Mouse (Mus musculus): ENCODE data around the gene Prrt1. TPM values are rescaled to one million over a fixed set of nuclear protein-coding genes. Genes with fewer than 3 reads are reported as not detected.

Prrt1 gene
- polyA plus RNA-seq, 1 experiment from 2014 or later = 0.39 TPM

GRCm38 (mm10) chr17:34659181-34659896, 30.0 kb downstream of the Prrt1 start:
- Histone ChIP-seq H3K9ac (ENCODE audit: low read length) (no peak overlapping the region), H3K27me3 (ENCODE audit: control insufficient read depth, insufficient read depth, low read length) (peaks cover 17% of the 10 kb centered on the region), H3K27ac (replicated peaks in 1 of 2; ENCODE audit: control insufficient read depth in 1 of 2, insufficient read depth in 1 of 2, low read depth in 2 of 2, low read length in 2 of 2) (no peak overlapping the region), H3K4me3 (ENCODE audit: control insufficient read depth in 1 of 2, insufficient read depth in 1 of 2, low read depth in 1 of 2, low read length in 2 of 2) (no peak overlapping the region), H3K9me3 (ENCODE audit: control insufficient read depth, low read length) (no peaks in the 10 kb centered on the region), H3K4me1 (ENCODE audit: control insufficient read depth in 2 of 2, insufficient read depth in 2 of 2, low read length in 2 of 2) (peaks cover 26 to 36% of the 10 kb centered on the region in 2 experiments), H3K36me3 (ENCODE audit: control insufficient read depth, insufficient read depth, low read length) (0 out of 2 replicates have a peak, but pooled peaks cover 2% of the 10 kb centered on the region), H3K4me2 (ENCODE audit: low read length) (no peak overlapping the region)
- 41% methylated on average over 12 of the region's 12 CpGs for WGBS
- no peak for ATAC-seq (ENCODE audit: insufficient number of reproducible peaks, insufficient read depth, low FRiP score, low read depth)

- H3K27me3 ChIP-seq (ENCODE audit: control insufficient read depth, insufficient read depth, low read length) = peaks cover 17% of the 10 kb centered on the region
- H3K4me2 ChIP-seq (ENCODE audit: low read length) = no peak overlapping the region
- no peak for ATAC-seq (ENCODE audit: insufficient number of reproducible peaks, insufficient read depth, low FRiP score, low read depth)
- no peak overlapping the region for H3K9ac ChIP-seq (ENCODE audit: low read length)
- WGBS = 48% methylated on average over 3 of the region's 3 CpGs
- H3K4me1 ChIP-seq (ENCODE audit: control insufficient read depth in 2 of 2, insufficient read depth in 2 of 2, low read length in 2 of 2) = peaks cover 26 to 31% of the 10 kb centered on the region in 2 experiments
- H3K27ac ChIP-seq (replicated peaks in 1 of 2; ENCODE audit: control insufficient read depth in 1 of 2, insufficient read depth in 1 of 2, low read depth in 2 of 2, low read length in 2 of 2) = no peak overlapping the region
- H3K36me3 ChIP-seq (ENCODE audit: control insufficient read depth, insufficient read depth, low read length) = no peaks in the 10 kb centered on the region
- H3K9me3 ChIP-seq (ENCODE audit: control insufficient read depth, low read length) = no peaks in the 10 kb centered on the region
- H3K4me3 ChIP-seq (ENCODE audit: control insufficient read depth in 1 of 2, insufficient read depth in 1 of 2, low read depth in 1 of 2, low read length in 2 of 2) = no peak overlapping the region
Observed at GRCm38 (mm10) chr17:34659897-34660214, 30.5 kb downstream of the Prrt1 start.

GRCm38 (mm10) chr17:34660259-34660820, 31.0 kb downstream of the Prrt1 start:
- Histone ChIP-seq H3K9ac (ENCODE audit: low read length) (peak overlapping the region; percentile 45; the same call in 1 of the 2 replicates), H3K4me2 (ENCODE audit: low read length) (peak overlapping the region; percentile 48), H3K36me3 (ENCODE audit: control insufficient read depth, insufficient read depth, low read length) (no peaks in the 10 kb centered on the region), H3K4me1 (ENCODE audit: control insufficient read depth in 2 of 2, insufficient read depth in 2 of 2, low read length in 2 of 2) (peaks cover 22 to 26% of the 10 kb centered on the region in 2 experiments), H3K4me3 (ENCODE audit: control insufficient read depth in 1 of 2, insufficient read depth in 1 of 2, low read depth in 1 of 2, low read length in 2 of 2) (peak overlapping the region; percentile 0 to 19; a peak in 3 of 4 replicates), H3K9me3 (ENCODE audit: control insufficient read depth, low read length) (no peaks in the 10 kb centered on the region), H3K27ac (replicated peaks in 1 of 2; ENCODE audit: control insufficient read depth in 1 of 2, insufficient read depth in 1 of 2, low read depth in 2 of 2, low read length in 2 of 2) (0 out of 4 replicates have a peak overlapping the region, but pooled peaks of 1 of the 2 experiments have one; percentile 14), H3K27me3 (ENCODE audit: control insufficient read depth, insufficient read depth, low read length) (peaks cover 17% of the 10 kb centered on the region)
- 33% methylated on average over 11 of the region's 11 CpGs for WGBS
- no peak for ATAC-seq (ENCODE audit: insufficient number of reproducible peaks, insufficient read depth, low FRiP score, low read depth)

- WGBS = 3% methylated on average over 19 of the region's 19 CpGs
- Histone ChIP-seq H3K9me3 (ENCODE audit: control insufficient read depth, low read length) (no peaks in the 10 kb centered on the region), H3K4me2 (ENCODE audit: low read length) (peak overlapping the region; percentile 48), H3K36me3 (ENCODE audit: control insufficient read depth, insufficient read depth, low read length) (no peaks in the 10 kb centered on the region), H3K4me3 (ENCODE audit: control insufficient read depth in 1 of 2, insufficient read depth in 1 of 2, low read depth in 1 of 2, low read length in 2 of 2) (peak overlapping the region; percentile 0 to 19), H3K27me3 (ENCODE audit: control insufficient read depth, insufficient read depth, low read length) (peaks cover 17% of the 10 kb centered on the region), H3K4me1 (ENCODE audit: control insufficient read depth in 2 of 2, insufficient read depth in 2 of 2, low read length in 2 of 2) (peaks cover 16 to 18% of the 10 kb centered on the region in 2 experiments), H3K27ac (replicated peaks in 1 of 2; ENCODE audit: control insufficient read depth in 1 of 2, insufficient read depth in 1 of 2, low read depth in 2 of 2, low read length in 2 of 2) (peak overlapping the region in 1 of 2 experiments; percentile 20; a peak in 1 of 4 replicates), H3K9ac (ENCODE audit: low read length) (peak overlapping the region; percentile 45; the same call in 1 of the 2 replicates)
- ATAC-seq (ENCODE audit: insufficient number of reproducible peaks, insufficient read depth, low FRiP score, low read depth) = no peak
Observed at GRCm38 (mm10) chr17:34661121-34661591, 31.8 kb downstream of the Prrt1 start.

GRCm38 (mm10) chr17:34662468-34662867, 33.1 kb downstream of the Prrt1 start:
- no peak overlapping the region for H3K27ac ChIP-seq (replicated peaks in 1 of 2; ENCODE audit: control insufficient read depth in 1 of 2, insufficient read depth in 1 of 2, low read depth in 2 of 2, low read length in 2 of 2)
- H3K4me3 ChIP-seq (ENCODE audit: control insufficient read depth in 1 of 2, insufficient read depth in 1 of 2, low read depth in 1 of 2, low read length in 2 of 2) = no peak overlapping the region
- no peak for ATAC-seq (ENCODE audit: insufficient number of reproducible peaks, insufficient read depth, low FRiP score, low read depth)
- H3K4me2 ChIP-seq (ENCODE audit: low read length) = no peak overlapping the region
- H3K4me1 ChIP-seq (ENCODE audit: control insufficient read depth in 2 of 2, insufficient read depth in 2 of 2, low read length in 2 of 2) = peaks cover 13 to 14% of the 10 kb centered on the region in 2 experiments
- no peaks in the 10 kb centered on the region for H3K36me3 ChIP-seq (ENCODE audit: control insufficient read depth, insufficient read depth, low read length)
- H3K9me3 ChIP-seq (ENCODE audit: control insufficient read depth, low read length) = no peaks in the 10 kb centered on the region
- H3K27me3 ChIP-seq (ENCODE audit: control insufficient read depth, insufficient read depth, low read length) = peaks cover 20% of the 10 kb centered on the region
- 58% methylated on average over 1 of the region's 1 CpGs for WGBS
- no peak overlapping the region for H3K9ac ChIP-seq (ENCODE audit: low read length)

- no peaks in the 10 kb centered on the region for H3K9me3 ChIP-seq (ENCODE audit: control insufficient read depth, low read length)
- 78% methylated on average over 8 of the region's 8 CpGs for WGBS
- H3K4me2 ChIP-seq (ENCODE audit: low read length) = no peak overlapping the region
- no peaks in the 10 kb centered on the region for H3K36me3 ChIP-seq (ENCODE audit: control insufficient read depth, insufficient read depth, low read length)
- no peak overlapping the region for H3K27ac ChIP-seq (replicated peaks in 1 of 2; ENCODE audit: control insufficient read depth in 1 of 2, insufficient read depth in 1 of 2, low read depth in 2 of 2, low read length in 2 of 2)
- ATAC-seq (ENCODE audit: insufficient number of reproducible peaks, insufficient read depth, low FRiP score, low read depth) = no peak
- H3K9ac ChIP-seq (ENCODE audit: low read length) = no peak overlapping the region
- H3K27me3 ChIP-seq (ENCODE audit: control insufficient read depth, insufficient read depth, low read length) = peaks cover 21% of the 10 kb centered on the region
- H3K4me3 ChIP-seq (ENCODE audit: control insufficient read depth in 1 of 2, insufficient read depth in 1 of 2, low read depth in 1 of 2, low read length in 2 of 2) = no peak overlapping the region
- H3K4me1 ChIP-seq (ENCODE audit: control insufficient read depth in 2 of 2, insufficient read depth in 2 of 2, low read length in 2 of 2) = peaks cover 13 to 14% of the 10 kb centered on the region in 2 experiments
Observed at GRCm38 (mm10) chr17:34662978-34663377, 33.6 kb downstream of the Prrt1 start.

- H3K36me3 ChIP-seq (ENCODE audit: control insufficient read depth, insufficient read depth, low read length) = no peaks in the 10 kb centered on the region
- H3K4me2 ChIP-seq (ENCODE audit: low read length) = no peak overlapping the region
- WGBS = 34% methylated on average over 1 of the region's 1 CpGs
- ATAC-seq (ENCODE audit: insufficient number of reproducible peaks, insufficient read depth, low FRiP score, low read depth) = no peak
- H3K4me1 ChIP-seq (ENCODE audit: control insufficient read depth in 2 of 2, insufficient read depth in 2 of 2, low read length in 2 of 2) = peaks cover 13 to 14% of the 10 kb centered on the region in 2 experiments
- peaks cover 21% of the 10 kb centered on the region for H3K27me3 ChIP-seq (ENCODE audit: control insufficient read depth, insufficient read depth, low read length)
- H3K9ac ChIP-seq (ENCODE audit: low read length) = no peak overlapping the region
- H3K9me3 ChIP-seq (ENCODE audit: control insufficient read depth, low read length) = no peaks in the 10 kb centered on the region
- no peak overlapping the region for H3K27ac ChIP-seq (replicated peaks in 1 of 2; ENCODE audit: control insufficient read depth in 1 of 2, insufficient read depth in 1 of 2, low read depth in 2 of 2, low read length in 2 of 2)
- no peak overlapping the region for H3K4me3 ChIP-seq (ENCODE audit: control insufficient read depth in 1 of 2, insufficient read depth in 1 of 2, low read depth in 1 of 2, low read length in 2 of 2)
Observed at GRCm38 (mm10) chr17:34663558-34663957, 34.2 kb downstream of the Prrt1 start.

Measured in heart, embryonic 14.5 days (tissue).